Mouse (Mus musculus) ES-Bruce4 (cell line): Measurements from ENCODE around the gene Fzd5. TPM values are rescaled to one million over a fixed set of nuclear protein-coding genes. Genes with fewer than 3 reads are reported as not detected.
A peak's percentile ranks its signal among the peaks of the same experiment; 100 is the strongest.

ENCODE experiments used
- H3K27ac ChIP-seq: 2 replicates; pipeline ENCODE4 v1.5.1; 2012; ENCODE audit warnings: low read length, inconsistent platforms; ENCODE audit not compliant: insufficient read depth
- H3K27me3 ChIP-seq: 2 replicates; pipeline ENCODE4 v1.6.1; 2012; ENCODE audit warnings: mild to moderate bottlenecking, low read length, inconsistent platforms; ENCODE audit not compliant: control insufficient read depth, poor library complexity, insufficient read depth, severe bottlenecking
- H3K36me3 ChIP-seq: 2 replicates; pipeline ENCODE4 v1.6.1; 2012; ENCODE audit warnings: inconsistent platforms, mild to moderate bottlenecking, low read length, moderate library complexity; ENCODE audit not compliant: control insufficient read depth, poor library complexity, insufficient read depth, severe bottlenecking
- H3K4me1 ChIP-seq: one replicate; pipeline ENCODE4 v1.8.1; 2011; ENCODE audit warnings: low read length; ENCODE audit not compliant: control insufficient read depth, insufficient read depth
- H3K4me3 ChIP-seq: 2 replicates; pipeline ENCODE4 v1.5.1; 2011; ENCODE audit warnings: low read depth, mild to moderate bottlenecking, low read length
- H3K9ac ChIP-seq: 2 replicates; pipeline ENCODE4 v1.6.1; 2012; ENCODE audit warnings: low read depth, mild to moderate bottlenecking, inconsistent platforms; ENCODE audit not compliant: poor library complexity, severe bottlenecking
- H3K9me3 ChIP-seq: replicated peaks from 2 replicates; pipeline ENCODE4 v1.6.1; 2012; ENCODE audit warnings: mild to moderate bottlenecking, low read length, inconsistent platforms; ENCODE audit not compliant: control insufficient read depth, poor library complexity, insufficient read depth, severe bottlenecking
- CTCF ChIP-seq: IDR thresholded peaks from one replicate; pipeline ENCODE4 v1.8.1; 2011; ENCODE audit warnings: low read depth, low read length
- EP300 ChIP-seq: IDR thresholded peaks from 2 replicates; pipeline ENCODE4 v1.6.1; 2011; ENCODE audit warnings: low read depth, low read length; ENCODE audit not compliant: insufficient read depth
- POLR2A ChIP-seq: IDR thresholded peaks from one replicate; pipeline ENCODE4 v1.8.1; 2011; ENCODE audit warnings: low read length; ENCODE audit not compliant: insufficient read depth
- polyA plus RNA-seq: library from polyadenylated mRNA; stranded (reverse); fragments of >200 nt; gene quantifications from 2 replicates; pipeline ENCODE4 v1.2.4, GENCODE M21; 2011; ENCODE audit warnings: low read depth; ENCODE audit not compliant: missing spikeins, insufficient read depth, insufficient read length

Fzd5 gene
- polyA plus RNA-seq, 1 experiment: 18.0 TPM

- H3K27ac ChIP-seq: peak overlapping the region; percentile 93
- TF ChIP-seq CTCF (no peak), EP300 (no peak), POLR2A (no peak)
- peaks cover 38% of the 10 kb centered on the region for H3K36me3 ChIP-seq
- H3K27me3 ChIP-seq: no peaks in the 10 kb centered on the region
- peak overlapping the region; percentile 39 for H3K9ac ChIP-seq
- H3K4me3 ChIP-seq: peak overlapping the region; percentile 33
- H3K9me3 ChIP-seq: no peaks in the 10 kb centered on the region
- peaks cover 3% of the 10 kb centered on the region for H3K4me1 ChIP-seq
These were observed 6.1 kb downstream of the Fzd5 start for GRCm38 (mm10) chr1:64731341-64732020.

GRCm38 (mm10) chr1:64730046-64730445 is 7.5 kb downstream of the Fzd5 start:
- no peak overlapping the region for H3K9ac ChIP-seq
- no peaks in the 10 kb centered on the region for H3K27me3 ChIP-seq
- H3K4me1 ChIP-seq: peaks cover 3% of the 10 kb centered on the region
- TF ChIP-seq EP300: 0 out of 2 replicates have a peak, but pooled peaks have one; percentile 25
- TF ChIP-seq CTCF: no peak
- H3K4me3 ChIP-seq: no peak overlapping the region
- H3K36me3 ChIP-seq: peaks cover 37% of the 10 kb centered on the region
- no peaks in the 10 kb centered on the region for H3K9me3 ChIP-seq
- H3K27ac ChIP-seq: no peak overlapping the region; the same call in 1 of the 2 replicates

GRCm38 (mm10) chr1:64721034-64721587 is 16.4 kb downstream of the Fzd5 start:
- H3K36me3 ChIP-seq: peaks cover 11% of the 10 kb centered on the region
- H3K4me1 ChIP-seq: peaks cover 2% of the 10 kb centered on the region
- no peaks in the 10 kb centered on the region for H3K9me3 ChIP-seq
- H3K4me3 ChIP-seq: no peak overlapping the region
- TF ChIP-seq EP300 (no peak), CTCF (no peak), POLR2A (no peak)
- H3K27ac ChIP-seq: no peak overlapping the region
- no peaks in the 10 kb centered on the region for H3K27me3 ChIP-seq
- H3K9ac ChIP-seq: no peak overlapping the region

- Histone ChIP-seq H3K27ac (no peak overlapping the region), H3K4me1 (no peaks in the 10 kb centered on the region), H3K4me3 (no peak overlapping the region), H3K9ac (no peak overlapping the region), H3K27me3 (no peaks in the 10 kb centered on the region), H3K36me3 (peaks cover 6% of the 10 kb centered on the region), H3K9me3 (no peaks in the 10 kb centered on the region)
- TF ChIP-seq CTCF (peak; percentile 76), POLR2A (no peak), EP300 (no peak)
These were observed 20.0 kb downstream of the Fzd5 start for GRCm38 (mm10) chr1:64717504-64717903.

- H3K4me3 ChIP-seq: no peak overlapping the region
- TF ChIP-seq CTCF (no peak), POLR2A (no peak), EP300 (no peak)
- no peak overlapping the region for H3K9ac ChIP-seq
- H3K4me1 ChIP-seq: no peaks in the 10 kb centered on the region
- no peak overlapping the region for H3K27ac ChIP-seq
- H3K27me3 ChIP-seq: no peaks in the 10 kb centered on the region
- H3K9me3 ChIP-seq: no peaks in the 10 kb centered on the region
- peaks cover 6% of the 10 kb centered on the region for H3K36me3 ChIP-seq
These were observed 20.8 kb downstream of the Fzd5 start for GRCm38 (mm10) chr1:64716589-64717304.

- H3K9ac ChIP-seq: no peak overlapping the region
- H3K4me1 ChIP-seq: no peaks in the 10 kb centered on the region
- no peak for TF ChIP-seq POLR2A
- no peak for TF ChIP-seq CTCF
- TF ChIP-seq EP300: no peak
- no peaks in the 10 kb centered on the region for H3K27me3 ChIP-seq
- no peak overlapping the region for H3K4me3 ChIP-seq
- H3K27ac ChIP-seq: no peak overlapping the region
- peaks cover 3% of the 10 kb centered on the region; the same call in 1 of the 2 replicates for H3K36me3 ChIP-seq
- no peaks in the 10 kb centered on the region for H3K9me3 ChIP-seq
These were observed 22.1 kb downstream of the Fzd5 start for GRCm38 (mm10) chr1:64715458-64715857.
